Mouse (Mus musculus): Measurements from ENCODE around the gene Samd4. TPM values are rescaled to one million over a fixed set of nuclear protein-coding genes. Genes with fewer than 3 reads are reported as not detected.
A peak's percentile ranks its signal among the peaks of the same experiment; 100 is the strongest.

Samd4 gene
- total and polyA plus RNA-seq, 2 experiments from 2014 or later, result 4.9 to 14.7 TPM

- Histone ChIP-seq H3K9me3 (ENCODE audit: low read length) (no peaks in the 10 kb centered on the region), H3K36me3 (ENCODE audit: insufficient read depth, low read length) (no peaks in the 10 kb centered on the region), H3K4me3 (ENCODE audit: low read length) (no peak overlapping the region), H3K4me1 (ENCODE audit: insufficient read depth, low read length) (no peaks in the 10 kb centered on the region), H3K27me3 (ENCODE audit: insufficient read depth, low read length) (no peaks in the 10 kb centered on the region), H3K9ac (replicated peaks; ENCODE audit: low read length) (no peak overlapping the region), H3K27ac (no peak overlapping the region), H3K4me2 (ENCODE audit: low read depth, low read length) (no peak overlapping the region)
- 76% methylated on average over 3 of the region's 3 CpGs for WGBS
- TF ChIP-seq CTCF (IDR thresholded peaks at IDR 0.05; ENCODE audit: low read depth), result no peak
- peak; percentile 14 for DNase-seq (ENCODE audit: low spot score)
- no peak for ATAC-seq
Observed at GRCm38 (mm10) chr14:46917581-46917980, 34.9 kb downstream of the Samd4 start.

GRCm38 (mm10) chr14:46920496-46920895, 37.8 kb downstream of the Samd4 start:
- TF ChIP-seq CTCF (IDR thresholded peaks at IDR 0.05; ENCODE audit: low read depth), result no peak
- Histone ChIP-seq H3K9ac (replicated peaks; ENCODE audit: low read length) (no peak overlapping the region), H3K4me2 (ENCODE audit: low read depth, low read length) (no peak overlapping the region), H3K4me3 (ENCODE audit: low read length) (no peak overlapping the region), H3K9me3 (ENCODE audit: low read length) (no peaks in the 10 kb centered on the region), H3K27ac (no peak overlapping the region), H3K36me3 (ENCODE audit: insufficient read depth, low read length) (no peaks in the 10 kb centered on the region), H3K27me3 (ENCODE audit: insufficient read depth, low read length) (no peaks in the 10 kb centered on the region), H3K4me1 (ENCODE audit: insufficient read depth, low read length) (no peaks in the 10 kb centered on the region)
- ATAC-seq (no peak), DNase-seq (ENCODE audit: low spot score) (no peak)
- WGBS, result 70% methylated on average over 5 of the region's 5 CpGs

GRCm38 (mm10) chr14:46921178-46921975, 38.7 kb downstream of the Samd4 start:
- Histone ChIP-seq H3K4me3 (ENCODE audit: low read length) (no peak overlapping the region), H3K36me3 (ENCODE audit: insufficient read depth, low read length) (no peaks in the 10 kb centered on the region), H3K9me3 (ENCODE audit: low read length) (no peaks in the 10 kb centered on the region), H3K27me3 (ENCODE audit: insufficient read depth, low read length) (no peaks in the 10 kb centered on the region), H3K9ac (replicated peaks; ENCODE audit: low read length) (no peak overlapping the region), H3K4me1 (ENCODE audit: insufficient read depth, low read length) (no peaks in the 10 kb centered on the region), H3K27ac (no peak overlapping the region), H3K4me2 (ENCODE audit: low read depth, low read length) (no peak overlapping the region)
- TF ChIP-seq CTCF (IDR thresholded peaks at IDR 0.05; ENCODE audit: low read depth), result no peak
- ATAC-seq (no peak), DNase-seq (ENCODE audit: low spot score) (no peak)
- WGBS, result 77% methylated on average over 9 of the region's 9 CpGs

GRCm38 (mm10) chr14:46923931-46924330, 41.3 kb downstream of the Samd4 start:
- no peaks in the 10 kb centered on the region for H3K36me3 ChIP-seq (ENCODE audit: insufficient read depth, low read length)
- no peak overlapping the region for H3K27ac ChIP-seq
- H3K9me3 ChIP-seq (ENCODE audit: low read length), result no peaks in the 10 kb centered on the region
- no peak overlapping the region for H3K9ac ChIP-seq (replicated peaks; ENCODE audit: low read length)
- ATAC-seq (no peak), DNase-seq (ENCODE audit: low spot score) (no peak)
- H3K27me3 ChIP-seq (ENCODE audit: insufficient read depth, low read length), result no peaks in the 10 kb centered on the region
- no peak for TF ChIP-seq CTCF (IDR thresholded peaks at IDR 0.05; ENCODE audit: low read depth)
- no peak overlapping the region for H3K4me2 ChIP-seq (ENCODE audit: low read depth, low read length)
- no peak overlapping the region for H3K4me3 ChIP-seq (ENCODE audit: low read length)
- 71% methylated on average over 10 of the region's 10 CpGs for WGBS
- no peaks in the 10 kb centered on the region for H3K4me1 ChIP-seq (ENCODE audit: insufficient read depth, low read length)

- Histone ChIP-seq H3K4me3 (ENCODE audit: low read length) (no peak overlapping the region), H3K4me1 (ENCODE audit: insufficient read depth, low read length) (no peaks in the 10 kb centered on the region), H3K36me3 (ENCODE audit: insufficient read depth, low read length) (no peaks in the 10 kb centered on the region), H3K27me3 (ENCODE audit: insufficient read depth, low read length) (no peaks in the 10 kb centered on the region), H3K9ac (replicated peaks; ENCODE audit: low read length) (no peak overlapping the region), H3K4me2 (ENCODE audit: low read depth, low read length) (no peak overlapping the region), H3K27ac (no peak overlapping the region), H3K9me3 (ENCODE audit: low read length) (no peaks in the 10 kb centered on the region)
- WGBS, result 70% methylated on average over 5 of the region's 5 CpGs
- TF ChIP-seq CTCF (IDR thresholded peaks at IDR 0.05; ENCODE audit: low read depth), result no peak
- DNase-seq (ENCODE audit: low spot score) (no peak), ATAC-seq (no peak)
Observed at GRCm38 (mm10) chr14:46924422-46924821, 41.8 kb downstream of the Samd4 start.

- WGBS, result 93% methylated on average over 6 of the region's 6 CpGs
- H3K4me1 ChIP-seq (ENCODE audit: insufficient read depth, low read length), result no peaks in the 10 kb centered on the region
- H3K4me3 ChIP-seq (ENCODE audit: low read length), result no peak overlapping the region
- H3K36me3 ChIP-seq (ENCODE audit: insufficient read depth, low read length), result no peaks in the 10 kb centered on the region
- no peak overlapping the region for H3K9ac ChIP-seq (replicated peaks; ENCODE audit: low read length)
- no peak for ATAC-seq
- H3K4me2 ChIP-seq (ENCODE audit: low read depth, low read length), result no peak overlapping the region
- TF ChIP-seq CTCF (IDR thresholded peaks at IDR 0.05; ENCODE audit: low read depth), result no peak
- no peaks in the 10 kb centered on the region for H3K9me3 ChIP-seq (ENCODE audit: low read length)
- no peak for DNase-seq (ENCODE audit: low spot score)
- H3K27me3 ChIP-seq (ENCODE audit: insufficient read depth, low read length), result no peaks in the 10 kb centered on the region
- H3K27ac ChIP-seq, result no peak overlapping the region
Observed at GRCm38 (mm10) chr14:46928556-46928955, 45.9 kb downstream of the Samd4 start.

GRCm38 (mm10) chr14:46932121-46932520, 49.5 kb downstream of the Samd4 start:
- H3K9ac ChIP-seq (replicated peaks; ENCODE audit: low read length), result no peak overlapping the region
- no peak overlapping the region for H3K27ac ChIP-seq
- no peak for DNase-seq (ENCODE audit: low spot score)
- H3K4me1 ChIP-seq (ENCODE audit: insufficient read depth, low read length), result no peaks in the 10 kb centered on the region
- TF ChIP-seq CTCF (IDR thresholded peaks at IDR 0.05; ENCODE audit: low read depth), result no peak
- H3K9me3 ChIP-seq (ENCODE audit: low read length), result no peaks in the 10 kb centered on the region
- 88% methylated on average over 13 of the region's 13 CpGs for WGBS
- H3K27me3 ChIP-seq (ENCODE audit: insufficient read depth, low read length), result no peaks in the 10 kb centered on the region
- ATAC-seq, result no peak
- no peaks in the 10 kb centered on the region for H3K36me3 ChIP-seq (ENCODE audit: insufficient read depth, low read length)
- H3K4me3 ChIP-seq (ENCODE audit: low read length), result no peak overlapping the region
- no peak overlapping the region for H3K4me2 ChIP-seq (ENCODE audit: low read depth, low read length)
